Mouse (Mus musculus): Measurements from ENCODE around the gene 2300003K06Rik. TPM values are rescaled to one million over a fixed set of nuclear protein-coding genes. Genes with fewer than 3 reads are reported as not detected.
"Not testable (repeated sequence)": the region's sequence is repeated elsewhere in the genome, so short reads cannot be mapped to it uniquely, and the experiment has no call there.

Gene 2300003K06Rik
- polyA plus RNA-seq, 1 experiment from 2014 or later, result not detected

DNA sequence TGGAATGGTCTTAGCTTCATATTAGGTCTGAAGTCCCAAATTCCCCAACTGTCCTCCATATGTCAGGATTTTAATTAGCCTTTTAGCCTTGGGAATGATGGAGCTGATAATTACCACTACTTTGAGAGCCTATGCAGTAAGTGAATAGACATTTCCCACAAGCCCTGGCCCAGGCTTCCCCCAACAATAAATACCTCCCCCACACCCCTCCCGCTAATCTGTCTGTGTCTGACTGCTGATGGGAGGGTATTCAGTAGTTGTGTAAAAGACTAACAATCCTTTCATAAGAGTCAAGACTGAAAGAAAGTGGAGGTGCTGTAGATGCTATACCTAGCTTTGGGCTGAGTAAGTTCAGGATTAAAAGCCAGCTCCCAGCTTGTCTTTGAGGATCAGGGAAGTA is 4.3 kb upstream of the 2300003K06Rik start:
- WGBS, result 70% methylated on average over 1 of the region's 1 CpGs
- Histone ChIP-seq H3K9ac (replicated peaks; ENCODE audit: low read length) (no peak overlapping the region), H3K4me2 (ENCODE audit: low read length) (no peak overlapping the region), H3K36me3 (ENCODE audit: control insufficient read depth, insufficient read depth, low read length) (no peaks in the 10 kb centered on the region), H3K27me3 (ENCODE audit: control insufficient read depth, insufficient read depth, low read length) (no peaks in the 10 kb centered on the region), H3K9me3 (ENCODE audit: control insufficient read depth, low read length) (no peaks in the 10 kb centered on the region), H3K27ac (replicated peaks; ENCODE audit: low read depth, low read length) (no peak overlapping the region), H3K4me3 (replicated peaks; ENCODE audit: low read depth, low read length) (no peak overlapping the region), H3K4me1 (ENCODE audit: control insufficient read depth, insufficient read depth, low read length) (no peaks in the 10 kb centered on the region)
- ATAC-seq (ENCODE audit: low FRiP score, low TSS enrichment) (no peak), DNase-seq (no peak)

DNA sequence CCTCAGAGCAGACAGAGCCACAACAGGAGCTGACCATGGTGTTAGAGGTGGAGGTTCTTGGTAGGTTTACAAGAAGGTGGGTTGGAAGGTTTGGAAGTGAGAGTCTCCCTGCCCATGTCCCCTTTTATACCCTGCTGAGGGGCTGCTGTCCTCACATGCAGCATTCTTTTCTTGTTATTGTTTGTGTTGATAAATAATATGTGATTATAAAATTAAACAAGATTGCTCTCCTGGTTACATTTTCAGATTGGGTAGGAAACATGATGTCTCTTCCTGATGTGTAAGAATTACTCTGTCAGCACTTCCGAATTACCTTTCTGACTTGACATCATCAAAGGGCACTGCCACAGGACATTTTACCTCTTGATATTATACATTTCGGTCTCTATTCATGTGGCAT is 22.3 kb downstream of the 2300003K06Rik start, which contains the start of gene Gm11564:
Gene Gm11564 (minus strand): TSS at position 101 of the 400 bp plus-strand sequence.
- H3K4me2 ChIP-seq (ENCODE audit: low read length); H3K9ac ChIP-seq (replicated peaks; ENCODE audit: low read length); H3K4me3 ChIP-seq (replicated peaks; ENCODE audit: low read depth, low read length); H3K27me3 ChIP-seq (ENCODE audit: control insufficient read depth, insufficient read depth, low read length); H3K27ac ChIP-seq (replicated peaks; ENCODE audit: low read depth, low read length); ATAC-seq (ENCODE audit: low FRiP score, low TSS enrichment); H3K9me3 ChIP-seq (ENCODE audit: control insufficient read depth, low read length); DNase-seq; H3K4me1 ChIP-seq (ENCODE audit: control insufficient read depth, insufficient read depth, low read length); H3K36me3 ChIP-seq (ENCODE audit: control insufficient read depth, insufficient read depth, low read length): not testable (repeated sequence)
- 86% methylated on average over 2 of the region's 2 CpGs for WGBS

DNA sequence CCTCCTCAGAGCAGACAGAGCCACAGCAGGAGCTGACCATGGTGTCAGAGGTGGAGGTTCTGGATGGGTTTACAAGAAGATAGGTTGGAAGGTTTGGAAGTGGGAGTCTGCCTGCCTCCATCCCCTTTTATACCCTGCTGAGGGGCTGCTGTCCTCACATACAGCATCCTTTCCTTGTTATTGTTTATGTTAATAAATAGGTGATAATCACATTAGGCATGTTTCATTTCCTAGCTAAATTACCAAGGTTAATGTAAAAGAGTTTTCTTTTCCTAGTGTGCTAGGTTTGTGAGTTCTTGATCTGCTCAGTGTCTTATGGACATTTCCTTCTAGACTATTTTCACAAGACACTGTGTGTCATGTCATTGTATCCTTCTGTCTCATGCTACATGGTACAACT is 28.1 kb downstream of the 2300003K06Rik start, which contains the start of gene Krtap4-13:
Gene Krtap4-13 (minus strand): TSS at position 101 of the 400 bp plus-strand sequence.
- H3K9me3 ChIP-seq (ENCODE audit: control insufficient read depth, low read length); H3K36me3 ChIP-seq (ENCODE audit: control insufficient read depth, insufficient read depth, low read length); ATAC-seq (ENCODE audit: low FRiP score, low TSS enrichment); H3K4me1 ChIP-seq (ENCODE audit: control insufficient read depth, insufficient read depth, low read length); H3K9ac ChIP-seq (replicated peaks; ENCODE audit: low read length); H3K4me3 ChIP-seq (replicated peaks; ENCODE audit: low read depth, low read length); H3K4me2 ChIP-seq (ENCODE audit: low read length); DNase-seq; H3K27me3 ChIP-seq (ENCODE audit: control insufficient read depth, insufficient read depth, low read length); H3K27ac ChIP-seq (replicated peaks; ENCODE audit: low read depth, low read length): not testable (repeated sequence)

DNA sequence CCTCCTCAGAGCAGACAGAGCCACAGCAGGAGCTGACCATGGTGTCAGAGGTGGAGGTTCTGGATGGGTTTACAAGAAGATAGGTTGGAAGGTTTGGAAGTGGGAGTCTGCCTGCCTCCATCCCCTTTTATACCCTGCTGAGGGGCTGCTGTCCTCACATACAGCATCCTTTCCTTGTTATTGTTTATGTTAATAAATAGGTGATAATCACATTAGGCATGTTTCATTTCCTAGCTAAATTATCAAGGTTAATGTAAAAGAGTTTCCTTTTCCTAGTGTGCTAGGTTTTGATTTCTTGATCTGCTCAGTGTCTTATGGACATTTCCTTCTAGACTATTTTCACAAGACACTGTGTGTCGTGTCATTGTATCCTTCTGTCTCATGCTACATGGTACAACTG is 33.5 kb downstream of the 2300003K06Rik start, which contains the start of gene Gm11554:
Gene Gm11554 (minus strand): TSS at position 101 of the 400 bp plus-strand sequence.
- not testable (repeated sequence) for H3K36me3 ChIP-seq (ENCODE audit: control insufficient read depth, insufficient read depth, low read length); H3K9me3 ChIP-seq (ENCODE audit: control insufficient read depth, low read length); H3K27ac ChIP-seq (replicated peaks; ENCODE audit: low read depth, low read length); H3K4me1 ChIP-seq (ENCODE audit: control insufficient read depth, insufficient read depth, low read length); ATAC-seq (ENCODE audit: low FRiP score, low TSS enrichment); DNase-seq; H3K4me2 ChIP-seq (ENCODE audit: low read length); H3K4me3 ChIP-seq (replicated peaks; ENCODE audit: low read depth, low read length); H3K27me3 ChIP-seq (ENCODE audit: control insufficient read depth, insufficient read depth, low read length); H3K9ac ChIP-seq (replicated peaks; ENCODE audit: low read length)
- WGBS, result no CpG with 5 or more reads among the region's 1 CpGs

DNA sequence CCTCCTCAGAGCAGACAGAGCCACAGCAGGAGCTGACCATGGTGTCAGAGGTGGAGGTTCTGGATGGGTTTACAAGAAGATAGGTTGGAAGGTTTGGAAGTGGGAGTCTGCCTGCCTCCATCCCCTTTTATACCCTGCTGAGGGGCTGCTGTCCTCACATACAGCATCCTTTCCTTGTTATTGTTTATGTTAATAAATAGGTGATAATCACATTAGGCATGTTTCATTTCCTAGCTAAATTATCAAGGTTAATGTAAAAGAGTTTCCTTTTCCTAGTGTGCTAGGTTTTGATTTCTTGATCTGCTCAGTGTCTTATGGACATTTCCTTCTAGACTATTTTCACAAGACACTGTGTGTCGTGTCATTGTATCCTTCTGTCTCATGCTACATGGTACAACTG is 39.0 kb downstream of the 2300003K06Rik start, which contains the start of gene Gm11569:
Gene Gm11569 (minus strand): TSS at position 101 of the 400 bp plus-strand sequence.
- H3K27me3 ChIP-seq (ENCODE audit: control insufficient read depth, insufficient read depth, low read length); H3K9me3 ChIP-seq (ENCODE audit: control insufficient read depth, low read length); H3K9ac ChIP-seq (replicated peaks; ENCODE audit: low read length); DNase-seq; H3K4me1 ChIP-seq (ENCODE audit: control insufficient read depth, insufficient read depth, low read length); H3K36me3 ChIP-seq (ENCODE audit: control insufficient read depth, insufficient read depth, low read length); ATAC-seq (ENCODE audit: low FRiP score, low TSS enrichment); H3K4me2 ChIP-seq (ENCODE audit: low read length); H3K4me3 ChIP-seq (replicated peaks; ENCODE audit: low read depth, low read length); H3K27ac ChIP-seq (replicated peaks; ENCODE audit: low read depth, low read length): not testable (repeated sequence)
- WGBS, result no CpG with 5 or more reads among the region's 1 CpGs

DNA sequence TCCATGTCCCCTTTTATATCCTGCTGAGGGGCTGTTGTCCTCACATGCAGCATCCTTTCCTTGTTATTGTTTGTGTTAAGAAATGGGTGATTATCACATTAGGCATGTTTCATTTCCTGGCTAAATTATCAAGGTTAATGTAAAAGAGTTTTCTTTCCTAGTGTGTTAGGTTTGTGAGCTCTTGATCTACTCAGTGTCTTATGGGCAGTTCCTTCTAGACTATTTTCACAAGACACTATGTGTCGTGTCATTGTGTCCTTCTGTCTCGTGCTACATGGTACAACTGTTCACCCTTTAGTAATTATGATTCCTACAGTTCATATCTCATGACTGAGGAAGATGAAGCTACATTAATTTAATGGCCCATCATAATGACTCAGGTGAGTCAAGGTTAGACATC is 44.5 kb downstream of the 2300003K06Rik start, which contains the start of gene Gm11596:
Gene Gm11596 (minus strand): TSS at position 101 of the 400 bp plus-strand sequence.
- Histone ChIP-seq H3K4me3 (replicated peaks; ENCODE audit: low read depth, low read length) (no peak within 1 kb of the TSS), H3K4me2 (ENCODE audit: low read length) (no peak within 1 kb of the TSS), H3K4me1 (ENCODE audit: control insufficient read depth, insufficient read depth, low read length) (no peaks in the 10 kb centered on the region), H3K9me3 (ENCODE audit: control insufficient read depth, low read length) (no peaks in the 10 kb centered on the region), H3K27ac (replicated peaks; ENCODE audit: low read depth, low read length) (no peak within 1 kb of the TSS), H3K36me3 (ENCODE audit: control insufficient read depth, insufficient read depth, low read length) (no peaks in the 10 kb centered on the region), H3K27me3 (ENCODE audit: control insufficient read depth, insufficient read depth, low read length) (no peaks in the 10 kb centered on the region), H3K9ac (replicated peaks; ENCODE audit: low read length) (no peak within 1 kb of the TSS)
- WGBS, result 83% methylated on average over 2 of the region's 2 CpGs
- DNase-seq (no peak), ATAC-seq (ENCODE audit: low FRiP score, low TSS enrichment) (no peak)

Other genes starting within 250 kb of the 2300003K06Rik start
- gene Krtap1-3, start 246.7 kb downstream of the 2300003K06Rik start, polyA plus RNA-seq (2014; fragmentation: Nextera tagmentation; extraction: Ambion mirVana), result not detected in 2 replicates
- not detected in 2 replicates for gene Krtap9-3, start 240.0 kb downstream of the 2300003K06Rik start, polyA plus RNA-seq (2014; fragmentation: Nextera tagmentation; extraction: Ambion mirVana)
- not detected in 2 replicates for gene Gm11938, start 234.8 kb downstream of the 2300003K06Rik start, polyA plus RNA-seq (2014; fragmentation: Nextera tagmentation; extraction: Ambion mirVana)
- gene Gm11937, start 227.9 kb downstream of the 2300003K06Rik start, polyA plus RNA-seq (2014; fragmentation: Nextera tagmentation; extraction: Ambion mirVana), result not detected in 2 replicates
- gene Krtap2-4, start 223.2 kb downstream of the 2300003K06Rik start, polyA plus RNA-seq (2014; fragmentation: Nextera tagmentation; extraction: Ambion mirVana), result not detected in 2 replicates
- not detected in 2 replicates for gene Gm11562, start 217.6 kb downstream of the 2300003K06Rik start, polyA plus RNA-seq (2014; fragmentation: Nextera tagmentation; extraction: Ambion mirVana)
- gene Krtap4-1, start 209.8 kb downstream of the 2300003K06Rik start, polyA plus RNA-seq (2014; fragmentation: Nextera tagmentation; extraction: Ambion mirVana), result not detected in 2 replicates
- gene Krtap4-2, start 203.0 kb downstream of the 2300003K06Rik start, polyA plus RNA-seq (2014; fragmentation: Nextera tagmentation; extraction: Ambion mirVana), result not detected in 2 replicates
- gene Krtap4-7, start 194.0 kb downstream of the 2300003K06Rik start, polyA plus RNA-seq (2014; fragmentation: Nextera tagmentation; extraction: Ambion mirVana), result not detected in 2 replicates
- not detected in 2 replicates for gene Gm11555, start 187.8 kb downstream of the 2300003K06Rik start, polyA plus RNA-seq (2014; fragmentation: Nextera tagmentation; extraction: Ambion mirVana)
- gene Gm11563, start 179.1 kb downstream of the 2300003K06Rik start, polyA plus RNA-seq (2014; fragmentation: Nextera tagmentation; extraction: Ambion mirVana), result not detected in 2 replicates
- not detected in 2 replicates for gene Krtap4-6, start 172.1 kb downstream of the 2300003K06Rik start, polyA plus RNA-seq (2014; fragmentation: Nextera tagmentation; extraction: Ambion mirVana)
- not detected in 2 replicates for gene Gm14190, start 147.3 kb downstream of the 2300003K06Rik start, polyA plus RNA-seq (2014; fragmentation: Nextera tagmentation; extraction: Ambion mirVana)
- gene Gm14180, start 103.8 kb downstream of the 2300003K06Rik start, polyA plus RNA-seq (2014; fragmentation: Nextera tagmentation; extraction: Ambion mirVana), result not detected in 2 replicates
- not detected in 2 replicates for gene Gm11595, start 65.2 kb downstream of the 2300003K06Rik start, polyA plus RNA-seq (2014; fragmentation: Nextera tagmentation; extraction: Ambion mirVana)
- gene Krtap4-8, start 57.4 kb downstream of the 2300003K06Rik start, polyA plus RNA-seq (2014; fragmentation: Nextera tagmentation; extraction: Ambion mirVana), result not detected in 2 replicates
- not detected in 2 replicates for gene Krtap4-9, start 52.9 kb downstream of the 2300003K06Rik start, polyA plus RNA-seq (2014; fragmentation: Nextera tagmentation; extraction: Ambion mirVana)
- gene Gm11596, start 44.6 kb downstream of the 2300003K06Rik start, polyA plus RNA-seq (2014; fragmentation: Nextera tagmentation; extraction: Ambion mirVana), result not detected in 2 replicates
- not detected in 2 replicates for gene Gm11569, start 39.1 kb downstream of the 2300003K06Rik start, polyA plus RNA-seq (2014; fragmentation: Nextera tagmentation; extraction: Ambion mirVana)
- not detected in 2 replicates for gene Gm11554, start 33.6 kb downstream of the 2300003K06Rik start, polyA plus RNA-seq (2014; fragmentation: Nextera tagmentation; extraction: Ambion mirVana)
- gene Krtap4-13, start 28.2 kb downstream of the 2300003K06Rik start, polyA plus RNA-seq (2014; fragmentation: Nextera tagmentation; extraction: Ambion mirVana), result not detected in 2 replicates
- gene Gm11564, start 22.4 kb downstream of the 2300003K06Rik start, polyA plus RNA-seq (2014; fragmentation: Nextera tagmentation; extraction: Ambion mirVana), result not detected in 2 replicates
- not detected in 2 replicates for gene Krtap4-16, start 13.5 kb upstream of the 2300003K06Rik start, polyA plus RNA-seq (2014; fragmentation: Nextera tagmentation; extraction: Ambion mirVana)
- gene Gm11568, start 19.9 kb upstream of the 2300003K06Rik start, polyA plus RNA-seq (2014; fragmentation: Nextera tagmentation; extraction: Ambion mirVana), result not detected in 2 replicates
- gene Gm11559, start 26.4 kb upstream of the 2300003K06Rik start, polyA plus RNA-seq (2014; fragmentation: Nextera tagmentation; extraction: Ambion mirVana), result not detected in 2 replicates
- not detected in 2 replicates for gene Krtap9-1, start 35.3 kb upstream of the 2300003K06Rik start, polyA plus RNA-seq (2014; fragmentation: Nextera tagmentation; extraction: Ambion mirVana)
- gene Gm11567, start 41.1 kb upstream of the 2300003K06Rik start, polyA plus RNA-seq (2014; fragmentation: Nextera tagmentation; extraction: Ambion mirVana), result not detected in 2 replicates
- not detected in 2 replicates for gene Krtap31-1, start 69.9 kb upstream of the 2300003K06Rik start, polyA plus RNA-seq (2014; fragmentation: Nextera tagmentation; extraction: Ambion mirVana)
- gene Gm11565, start 76.7 kb upstream of the 2300003K06Rik start, polyA plus RNA-seq (2014; fragmentation: Nextera tagmentation; extraction: Ambion mirVana), result not detected in 2 replicates
- gene Krtap31-2, start 98.2 kb upstream of the 2300003K06Rik start, polyA plus RNA-seq (2014; fragmentation: Nextera tagmentation; extraction: Ambion mirVana), result not detected in 2 replicates
- not detected in 2 replicates for gene Krtap9-5, start 110.4 kb upstream of the 2300003K06Rik start, polyA plus RNA-seq (2014; fragmentation: Nextera tagmentation; extraction: Ambion mirVana)
- not detected in 2 replicates for gene Krtap29-1, start 141.0 kb upstream of the 2300003K06Rik start, polyA plus RNA-seq (2014; fragmentation: Nextera tagmentation; extraction: Ambion mirVana)
- not detected in 2 replicates for gene Krtap16-1, start 148.5 kb upstream of the 2300003K06Rik start, polyA plus RNA-seq (2014; fragmentation: Nextera tagmentation; extraction: Ambion mirVana)
- 0.61 TPM in 1 of 2 replicates, not detected in the other for gene Krtap17-1, start 155.9 kb upstream of the 2300003K06Rik start, polyA plus RNA-seq (2014; fragmentation: Nextera tagmentation; extraction: Ambion mirVana)
- gene Krt33a, start 178.1 kb upstream of the 2300003K06Rik start, polyA plus RNA-seq (2014; fragmentation: Nextera tagmentation; extraction: Ambion mirVana), result not detected in 2 replicates
- not detected in 2 replicates for gene Krt33b, start 191.8 kb upstream of the 2300003K06Rik start, polyA plus RNA-seq (2014; fragmentation: Nextera tagmentation; extraction: Ambion mirVana)
- not detected in 2 replicates for gene Krt34, start 203.5 kb upstream of the 2300003K06Rik start, polyA plus RNA-seq (2014; fragmentation: Nextera tagmentation; extraction: Ambion mirVana)
- not detected in 2 replicates for gene Krt31, start 212.5 kb upstream of the 2300003K06Rik start, polyA plus RNA-seq (2014; fragmentation: Nextera tagmentation; extraction: Ambion mirVana)